Mouse (Mus musculus): ENCODE results near the gene Dhrs7b. TPM values are rescaled to one million over a fixed set of nuclear protein-coding genes. Genes with fewer than 3 reads are reported as not detected.

The Dhrs7b gene
- polyA plus RNA-seq, 1 experiment from 2014 or later, result 78.5 TPM

DNA sequence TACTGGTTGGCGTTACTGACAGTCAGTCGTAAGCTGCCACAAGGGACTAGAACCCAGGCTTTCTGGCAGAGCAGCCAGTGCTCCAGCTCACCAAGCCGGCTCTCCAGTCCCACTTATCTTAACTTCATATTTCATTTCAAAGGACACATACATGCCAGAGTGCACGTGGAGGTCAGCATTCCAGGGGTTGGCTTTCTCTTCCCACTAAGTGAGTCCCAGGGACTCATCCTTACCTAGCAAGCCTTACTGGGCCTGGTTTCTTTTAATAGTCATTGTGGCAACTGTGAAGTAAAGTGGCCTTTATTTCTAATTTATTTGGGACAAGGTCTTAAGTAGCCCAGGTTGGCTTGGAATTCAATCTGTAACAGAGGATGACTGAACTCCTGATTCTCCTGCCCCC is 41.0 kb downstream of the Dhrs7b start:
- no peak overlapping the region for H3K4me2 ChIP-seq (replicated peaks; ENCODE audit: low read depth)
- no peak overlapping the region for H3K4me3 ChIP-seq (ENCODE audit: low read depth, low read length)
- H3K4me1 ChIP-seq (replicated peaks; ENCODE audit: control insufficient read depth, insufficient read depth, low read length), result no peaks in the 10 kb centered on the region
- H3K36me3 ChIP-seq (ENCODE audit: control insufficient read depth, insufficient read depth), result peaks cover 7% of the 10 kb centered on the region; the same call in 1 of the 2 replicates
- H3K27ac ChIP-seq (ENCODE audit: low read depth, low read length), result no peak overlapping the region
- no peaks in the 10 kb centered on the region for H3K9me3 ChIP-seq (ENCODE audit: control insufficient read depth)
- no peak overlapping the region for H3K9ac ChIP-seq (ENCODE audit: low read depth, low read length)
- TF ChIP-seq CTCF (IDR thresholded peaks at IDR 0.05; ENCODE audit: low read depth), result no peak
- no peaks in the 10 kb centered on the region for H3K27me3 ChIP-seq (replicated peaks; ENCODE audit: control insufficient read depth, insufficient read depth, low read length)
- no peak for ATAC-seq
- WGBS, result 48% methylated on average over 4 of the region's 4 CpGs

- TF ChIP-seq CTCF (IDR thresholded peaks at IDR 0.05; ENCODE audit: low read depth), result no peak
- no peak overlapping the region for H3K27ac ChIP-seq (ENCODE audit: low read depth, low read length)
- 64% methylated on average over 6 of the region's 6 CpGs for WGBS
- no peak overlapping the region for H3K4me2 ChIP-seq (replicated peaks; ENCODE audit: low read depth)
- no peaks in the 10 kb centered on the region for H3K9me3 ChIP-seq (ENCODE audit: control insufficient read depth)
- H3K4me1 ChIP-seq (replicated peaks; ENCODE audit: control insufficient read depth, insufficient read depth, low read length), result 0 out of 2 replicates have a peak, but pooled peaks cover 5% of the 10 kb centered on the region
- H3K9ac ChIP-seq (ENCODE audit: low read depth, low read length), result no peak overlapping the region
- no peak for ATAC-seq
- no peaks in the 10 kb centered on the region for H3K27me3 ChIP-seq (replicated peaks; ENCODE audit: control insufficient read depth, insufficient read depth, low read length)
- peaks cover 7% of the 10 kb centered on the region; the same call in 1 of the 2 replicates for H3K36me3 ChIP-seq (ENCODE audit: control insufficient read depth, insufficient read depth)
- H3K4me3 ChIP-seq (ENCODE audit: low read depth, low read length), result no peak overlapping the region
Observed at GRCm38 (mm10) chr11:60873101-60873500, 42.7 kb downstream of the Dhrs7b start.

GRCm38 (mm10) chr11:60878056-60878612 is 47.7 kb downstream of the Dhrs7b start:
- Histone ChIP-seq H3K4me1 (replicated peaks; ENCODE audit: control insufficient read depth, insufficient read depth, low read length) (0 out of 2 replicates have a peak, but pooled peaks cover 5% of the 10 kb centered on the region), H3K9me3 (ENCODE audit: control insufficient read depth) (no peaks in the 10 kb centered on the region), H3K4me3 (ENCODE audit: low read depth, low read length) (peak overlapping the region; percentile 94), H3K27ac (ENCODE audit: low read depth, low read length) (peak overlapping the region; percentile 96), H3K9ac (ENCODE audit: low read depth, low read length) (peak overlapping the region; percentile 88), H3K4me2 (replicated peaks; ENCODE audit: low read depth) (peak overlapping the region; percentile 70), H3K27me3 (replicated peaks; ENCODE audit: control insufficient read depth, insufficient read depth, low read length) (no peaks in the 10 kb centered on the region), H3K36me3 (ENCODE audit: control insufficient read depth, insufficient read depth) (peaks cover 7% of the 10 kb centered on the region; the same call in 1 of the 2 replicates)
- WGBS, result 0% methylated on average over 46 of the region's 52 CpGs
- peak; percentile 57 for TF ChIP-seq CTCF (IDR thresholded peaks at IDR 0.05; ENCODE audit: low read depth)
- peak; percentile 37 for ATAC-seq

GRCm38 (mm10) chr11:60878675-60879294 is 48.4 kb downstream of the Dhrs7b start, which contains the start of gene Tmem11:
Gene Tmem11 (minus strand): TSS chr11:60879272.
- under 1% methylated on average over 62 of the region's 62 CpGs for WGBS

GRCm38 (mm10) chr11:60879423-60879822 is 49.0 kb downstream of the Dhrs7b start:
- Histone ChIP-seq H3K4me2 (replicated peaks; ENCODE audit: low read depth) (peak overlapping the region; percentile 70), H3K36me3 (ENCODE audit: control insufficient read depth, insufficient read depth) (peaks cover 7% of the 10 kb centered on the region; the same call in 1 of the 2 replicates), H3K9ac (ENCODE audit: low read depth, low read length) (peak overlapping the region; percentile 88), H3K4me3 (ENCODE audit: low read depth, low read length) (peak overlapping the region; percentile 94), H3K9me3 (ENCODE audit: control insufficient read depth) (no peaks in the 10 kb centered on the region), H3K27me3 (replicated peaks; ENCODE audit: control insufficient read depth, insufficient read depth, low read length) (no peaks in the 10 kb centered on the region), H3K27ac (ENCODE audit: low read depth, low read length) (peak overlapping the region; percentile 96), H3K4me1 (replicated peaks; ENCODE audit: control insufficient read depth, insufficient read depth, low read length) (0 out of 2 replicates have a peak, but pooled peaks cover 5% of the 10 kb centered on the region)
- WGBS, result 1% methylated on average over 11 of the region's 11 CpGs
- ATAC-seq, result peak; percentile 22
- TF ChIP-seq CTCF (IDR thresholded peaks at IDR 0.05; ENCODE audit: low read depth), result peak; percentile 89

More at GRCm38 (mm10) chr11:60878675-60879294, 48.4 kb downstream of the Dhrs7b start, which contains the start of gene Tmem11:
- H3K4me2 ChIP-seq (replicated peaks; ENCODE audit: low read depth), result peak within 1 kb of the TSS; percentile 70
- H3K9ac ChIP-seq (ENCODE audit: low read depth, low read length), result peak within 1 kb of the TSS; percentile 88
- peak within 1 kb of the TSS; percentile 96 for H3K27ac ChIP-seq (ENCODE audit: low read depth, low read length)
- H3K36me3 ChIP-seq (ENCODE audit: control insufficient read depth, insufficient read depth), result peaks cover 7% of the 10 kb centered on the region; the same call in 1 of the 2 replicates
- no peaks in the 10 kb centered on the region for H3K27me3 ChIP-seq (replicated peaks; ENCODE audit: control insufficient read depth, insufficient read depth, low read length)
- H3K9me3 ChIP-seq (ENCODE audit: control insufficient read depth), result no peaks in the 10 kb centered on the region
- ATAC-seq, result peak; percentile 97
- H3K4me3 ChIP-seq (ENCODE audit: low read depth, low read length), result peak within 1 kb of the TSS; percentile 94
- H3K4me1 ChIP-seq (replicated peaks; ENCODE audit: control insufficient read depth, insufficient read depth, low read length), result 0 out of 2 replicates have a peak, but pooled peaks cover 5% of the 10 kb centered on the region
- TF ChIP-seq CTCF (IDR thresholded peaks at IDR 0.05; ENCODE audit: low read depth), result peak; percentile 28; the same call in 1 of the 2 replicates

DNA sequence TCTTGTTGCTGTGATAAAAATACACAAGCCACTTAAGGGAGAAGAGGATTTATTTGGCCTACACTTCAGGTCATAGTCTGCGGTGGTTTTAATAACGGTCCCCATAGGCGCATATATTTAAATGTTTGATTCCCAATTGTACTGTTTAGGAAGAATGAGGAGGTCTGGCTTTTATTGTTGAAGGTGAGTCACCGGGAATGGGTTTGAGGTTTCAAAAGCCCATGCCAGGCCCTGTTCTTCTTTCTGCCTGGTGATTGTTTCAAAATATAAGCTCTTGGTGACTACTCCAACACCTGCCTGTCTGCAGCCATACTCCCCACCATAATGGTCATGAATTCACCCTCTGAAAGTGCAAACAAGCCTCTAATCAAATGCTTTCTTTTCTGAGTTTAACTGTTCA is 50.1 kb downstream of the Dhrs7b start:
- no peak overlapping the region for H3K27ac ChIP-seq (ENCODE audit: low read depth, low read length)
- no peak overlapping the region for H3K4me2 ChIP-seq (replicated peaks; ENCODE audit: low read depth)
- WGBS, result 94% methylated on average over 4 of the region's 4 CpGs
- TF ChIP-seq CTCF (IDR thresholded peaks at IDR 0.05; ENCODE audit: low read depth), result no peak
- H3K9ac ChIP-seq (ENCODE audit: low read depth, low read length), result no peak overlapping the region
- 0 out of 2 replicates have a peak, but pooled peaks cover 5% of the 10 kb centered on the region for H3K4me1 ChIP-seq (replicated peaks; ENCODE audit: control insufficient read depth, insufficient read depth, low read length)
- no peaks in the 10 kb centered on the region for H3K27me3 ChIP-seq (replicated peaks; ENCODE audit: control insufficient read depth, insufficient read depth, low read length)
- no peaks in the 10 kb centered on the region for H3K9me3 ChIP-seq (ENCODE audit: control insufficient read depth)
- ATAC-seq, result no peak
- H3K4me3 ChIP-seq (ENCODE audit: low read depth, low read length), result no peak overlapping the region
- H3K36me3 ChIP-seq (ENCODE audit: control insufficient read depth, insufficient read depth), result 0 out of 2 replicates have a peak, but pooled peaks cover 1% of the 10 kb centered on the region
